9 mouse cellular contexts compared by ENCODE assay signal in genomic region chr12:33220509-33221051, GRCm38 (mm10).
DNase-seq lines count a peak whose midpoint lies in the region; ATAC-seq lines count a peak whose summit lies in the region.
"Had no signal": no experiment of that assay in that cellular context is flagged by ENCODE, and none has a peak within 500 bp of the region (broad histone marks: within the 10 kb centered on the region; RNA-seq: fewer than 3 reads in every experiment).

No protein-coding gene starts in this region.

- WGBS in heart, embryonic 14.5 days, result 5% methylated on average over 11 of the region's 11 CpGs
- WGBS in stomach, embryonic 14.5 days, result 66% methylated on average over 11 of the region's 11 CpGs

- no peaks in the 10 kb centered on the region for H3K9me3 ChIP-seq in heart, embryonic 14.5 days (ENCODE audit: control insufficient read depth, low read length)
- no peaks in the 10 kb centered on the region for H3K9me3 ChIP-seq in stomach, embryonic 14.5 days (ENCODE audit: control insufficient read depth, low read depth, low read length)
- H3K9me3 ChIP-seq: limb, embryonic 13.5 days had no signal

- H3K4me3 ChIP-seq in heart, embryonic 14.5 days (ENCODE audit: control insufficient read depth in 1 of 2, insufficient read depth in 1 of 2, low read depth in 1 of 2, low read length in 2 of 2), result 0 out of 4 replicates have a peak overlapping the region, but pooled peaks of 1 of the 2 experiments have one; percentile 12
- no peak overlapping the region for H3K4me3 ChIP-seq in stomach, embryonic 14.5 days (ENCODE audit: low read depth, low read length)
- H3K4me3 ChIP-seq: limb, embryonic 13.5 days had no signal

- peaks cover 24 to 25% of the 10 kb centered on the region in 2 experiments for H3K4me1 ChIP-seq in heart, embryonic 14.5 days (ENCODE audit: control insufficient read depth in 2 of 2, insufficient read depth in 2 of 2, low read length in 2 of 2)
- no peaks in the 10 kb centered on the region for H3K4me1 ChIP-seq in stomach, embryonic 14.5 days (ENCODE audit: control insufficient read depth, insufficient read depth, low read length)

- peak overlapping the region; percentile 52 for H3K4me2 ChIP-seq in heart, embryonic 14.5 days (ENCODE audit: low read length)
- H3K4me2 ChIP-seq in stomach, embryonic 14.5 days (replicated peaks; ENCODE audit: low read depth, low read length), result no peak overlapping the region
- H3K4me2 ChIP-seq: limb, embryonic 13.5 days had no signal

- H3K27ac ChIP-seq in heart, embryonic 14.5 days (replicated peaks in 1 of 2; ENCODE audit: control insufficient read depth in 1 of 2, insufficient read depth in 1 of 2, low read depth in 2 of 2, low read length in 2 of 2), result peak overlapping the region; percentile 64 to 81
- H3K27ac ChIP-seq in stomach, embryonic 14.5 days (ENCODE audit: low read length), result no peak overlapping the region
- H3K27ac ChIP-seq: limb, embryonic 13.5 days had no signal

- DNase-seq in cerebellum, adult 9-10 months, result peak; percentile 27
- DNase-seq in cerebellum, adult 8-10 months, result no peak
- DNase-seq in left cerebral cortex, adult 18-20 months (ENCODE audit: low spot score in 2 of 2), result peak; percentile 60 to 70
- no peak for DNase-seq in adrenal gland, adult 18-20 months (ENCODE audit: low spot score in 2 of 2)

- H3K9ac ChIP-seq in heart, embryonic 14.5 days (ENCODE audit: low read length), result no peak overlapping the region
- H3K9ac ChIP-seq in stomach, embryonic 14.5 days (replicated peaks; ENCODE audit: low read depth, low read length), result no peak overlapping the region
- H3K9ac ChIP-seq: limb, embryonic 13.5 days had no signal

- peak; percentile 78 for ATAC-seq in common myeloid progenitor, adult 5-6 weeks (replicated peaks; ENCODE audit: low read depth, poor library complexity, severe bottlenecking)
- ATAC-seq in heart, embryonic 14.5 days (ENCODE audit: insufficient number of reproducible peaks, insufficient read depth, low FRiP score, low read depth), result peak; percentile 74
- ATAC-seq in megakaryocyte progenitor cell, adult 5-6 weeks (replicated peaks; ENCODE audit: poor library complexity), result peak; percentile 78
- ATAC-seq in stomach, embryonic 14.5 days (ENCODE audit: insufficient number of reproducible peaks, insufficient read depth, low FRiP score, low read depth), result peak; percentile 81

- peaks cover 42% of the 10 kb centered on the region for H3K27me3 ChIP-seq in heart, embryonic 14.5 days (ENCODE audit: control insufficient read depth, insufficient read depth, low read length)
- H3K27me3 ChIP-seq in stomach, embryonic 14.5 days (ENCODE audit: control insufficient read depth, insufficient read depth, low read length), result no peaks in the 10 kb centered on the region
- H3K27me3 ChIP-seq: limb, embryonic 13.5 days had no signal

- H3K36me3 ChIP-seq in heart, embryonic 14.5 days (ENCODE audit: control insufficient read depth, insufficient read depth, low read length), result no peaks in the 10 kb centered on the region
- no peaks in the 10 kb centered on the region for H3K36me3 ChIP-seq in stomach, embryonic 14.5 days (ENCODE audit: control insufficient read depth, insufficient read depth, low read length)

Comparison
In these comparisons a context has a peak if more than half of its experiments do, and no peak if none do; other contexts are left out.
1. DNase-seq: peak in cerebellum, adult 9-10 months (single experiment) and left cerebral cortex, adult 18-20 months (2 of 2); none in cerebellum, adult 8-10 months (single experiment) and adrenal gland, adult 18-20 months (0 of 2).
2. Peak in every context shown above with its lines, with median percentiles within 50 percentile points of each other: ATAC-seq.